Mouse (Mus musculus) erythroblast, embryonic 14.5 days (primary cell): ENCODE results near the gene Sgcg.

Experiments used
- GATA1 ChIP-seq: IDR thresholded peaks from 2 replicates; pipeline ENCODE4 v1.6.1; 2012; ENCODE audit warnings: low read length, inconsistent platforms, mixed read lengths
- TAL1 ChIP-seq: IDR thresholded peaks from 3 replicates; pipeline ENCODE4 v1.6.1; 2012; ENCODE audit warnings: low read length, inconsistent platforms, mixed read lengths

- TF ChIP-seq GATA1 = no peak
- no peak for TF ChIP-seq TAL1
Measured at GRCm38 (mm10) chr14:61211754-61212153, 46.5 kb downstream of the Sgcg start.
